Mouse (Mus musculus) liver, embryonic 16.5 days (tissue): Measurements from ENCODE around the gene Ttbk1. TPM values are rescaled to one million over a fixed set of nuclear protein-coding genes. Genes with fewer than 3 reads are reported as not detected.

Experiments used
- ATAC-seq: fragments of 200-750 bp; cut with Nextera tagmentation; 2 replicates; pipeline ENCODE4 v1.8.0; 2017; ENCODE audit warnings: low read depth, mild to moderate bottlenecking, moderate number of reproducible peaks, moderate library complexity
- H3K27ac ChIP-seq: fragments of 300-500 bp; sonication (generic); 2 replicates; pipeline ENCODE4 v1.5.1; 2014; ENCODE audit warnings: mild to moderate bottlenecking, low read length
- H3K27me3 ChIP-seq: fragments of 300-500 bp; sonication (generic); 2 replicates; pipeline ENCODE4 v1.6.1; 2014; ENCODE audit warnings: low read depth, low read length, mixed read lengths; ENCODE audit not compliant: control insufficient read depth, insufficient read depth
- H3K36me3 ChIP-seq: fragments of 300-500 bp; sonication (generic); 2 replicates; pipeline ENCODE4 v1.6.1; 2014; ENCODE audit warnings: mild to moderate bottlenecking; ENCODE audit not compliant: control insufficient read depth, insufficient read depth
- H3K4me1 ChIP-seq: fragments of 300-500 bp; sonication (generic); 2 replicates; pipeline ENCODE4 v1.6.1; 2014; ENCODE audit warnings: low read depth, low read length, mixed read lengths; ENCODE audit not compliant: control insufficient read depth
- H3K4me2 ChIP-seq: fragments of 300-500 bp; sonication (generic); 2 replicates; pipeline ENCODE4 v1.6.1; 2014; ENCODE audit warnings: low read depth, low read length, mixed read lengths
- H3K4me3 ChIP-seq: fragments of 300-500 bp; sonication (generic); 2 replicates; pipeline ENCODE4 v1.5.1; 2014; ENCODE audit warnings: low read depth, mild to moderate bottlenecking, low read length
- H3K9ac ChIP-seq: fragments of 300-500 bp; sonication (generic); 2 replicates; pipeline ENCODE4 v1.6.1; 2014; ENCODE audit warnings: low read depth, low read length
- H3K9me3 ChIP-seq: fragments of 300-500 bp; sonication (generic); replicated peaks from 2 replicates; pipeline ENCODE4 v1.6.1; 2016; ENCODE audit warnings: low read length; ENCODE audit not compliant: control insufficient read depth
- WGBS: fragments of 180-500 bp; shearing (Covaris S2); extraction: QIAGEN DNeasy Blood & Tissue Kit; methylation state at CpG from one replicate; pipeline ENCODE4 v1.1.7; 2014; ENCODE audit not compliant: insufficient replicate concordance; 5-methylcytosine and 5-hydroxymethylcytosine counted together
- polyA plus RNA-seq: library from polyadenylated mRNA; unstranded; fragments of >200 nt; fragmentation: Nextera tagmentation; extraction: Ambion mirVana; gene quantifications from 2 replicates; pipeline ENCODE4 v1.2.1, GENCODE M21; 2015

Ttbk1 gene
- polyA plus RNA-seq, 1 experiment from 2014 or later: not detected

GRCm38 (mm10) chr17:46486995-46487394, 480 bp downstream of the Ttbk1 start:
- H3K27me3 ChIP-seq: peaks cover 60% of the 10 kb centered on the region
- H3K4me1 ChIP-seq: no peaks in the 10 kb centered on the region; the same call in none of the 2 replicates
- ATAC-seq: no peak
- no peak overlapping the region for H3K9ac ChIP-seq
- no peaks in the 10 kb centered on the region for H3K36me3 ChIP-seq
- no peaks in the 10 kb centered on the region for H3K9me3 ChIP-seq
- H3K27ac ChIP-seq: no peak overlapping the region
- peak overlapping the region; percentile 27; the same call in 1 of the 2 replicates for H3K4me2 ChIP-seq
- peak overlapping the region; percentile 29; the same call in 1 of the 2 replicates for H3K4me3 ChIP-seq
- 3% methylated on average over 22 of the region's 22 CpGs for WGBS

- H3K27ac ChIP-seq: no peak overlapping the region
- no peak overlapping the region for H3K4me3 ChIP-seq
- ATAC-seq: no peak
- H3K9me3 ChIP-seq: no peaks in the 10 kb centered on the region
- H3K36me3 ChIP-seq: no peaks in the 10 kb centered on the region
- 14% methylated on average over 6 of the region's 6 CpGs for WGBS
- H3K27me3 ChIP-seq: peaks cover 62% of the 10 kb centered on the region
- H3K4me1 ChIP-seq: no peaks in the 10 kb centered on the region; the same call in none of the 2 replicates
- peak overlapping the region; percentile 49 for H3K4me2 ChIP-seq
- H3K9ac ChIP-seq: no peak overlapping the region
Measured at GRCm38 (mm10) chr17:46484461-46484875, 3.0 kb downstream of the Ttbk1 start.

GRCm38 (mm10) chr17:46484021-46484431, 3.4 kb downstream of the Ttbk1 start:
- H3K36me3 ChIP-seq: no peaks in the 10 kb centered on the region
- 3% methylated on average over 13 of the region's 13 CpGs for WGBS
- no peak overlapping the region for H3K9ac ChIP-seq
- peak; percentile 24; the same call in 1 of the 2 replicates for ATAC-seq
- no peak overlapping the region for H3K27ac ChIP-seq
- H3K4me2 ChIP-seq: peak overlapping the region; percentile 49
- no peaks in the 10 kb centered on the region for H3K9me3 ChIP-seq
- peak overlapping the region; percentile 31 for H3K4me3 ChIP-seq
- no peaks in the 10 kb centered on the region; the same call in none of the 2 replicates for H3K4me1 ChIP-seq
- peaks cover 62% of the 10 kb centered on the region for H3K27me3 ChIP-seq

GRCm38 (mm10) chr17:46483561-46484001, 3.9 kb downstream of the Ttbk1 start:
- 2% methylated on average over 16 of the region's 16 CpGs for WGBS
- no peaks in the 10 kb centered on the region for H3K9me3 ChIP-seq
- no peak overlapping the region for H3K9ac ChIP-seq
- H3K4me2 ChIP-seq: peak overlapping the region; percentile 49
- peaks cover 59% of the 10 kb centered on the region for H3K27me3 ChIP-seq
- ATAC-seq: no peak
- no peaks in the 10 kb centered on the region for H3K36me3 ChIP-seq
- no peak overlapping the region for H3K27ac ChIP-seq
- H3K4me1 ChIP-seq: no peaks in the 10 kb centered on the region; the same call in none of the 2 replicates
- H3K4me3 ChIP-seq: peak overlapping the region; percentile 31

GRCm38 (mm10) chr17:46477286-46477685, 10.2 kb downstream of the Ttbk1 start:
- no peak overlapping the region for H3K4me2 ChIP-seq
- no peaks in the 10 kb centered on the region for H3K36me3 ChIP-seq
- no peak overlapping the region for H3K4me3 ChIP-seq
- ATAC-seq: no peak
- 82% methylated on average over 15 of the region's 15 CpGs for WGBS
- H3K27ac ChIP-seq: no peak overlapping the region
- no peak overlapping the region for H3K9ac ChIP-seq
- H3K4me1 ChIP-seq: no peaks in the 10 kb centered on the region
- peaks cover 2% of the 10 kb centered on the region for H3K27me3 ChIP-seq
- H3K9me3 ChIP-seq: no peaks in the 10 kb centered on the region

GRCm38 (mm10) chr17:46476601-46477000, 10.9 kb downstream of the Ttbk1 start:
- Histone ChIP-seq H3K4me1 (no peaks in the 10 kb centered on the region), H3K4me2 (no peak overlapping the region), H3K9ac (no peak overlapping the region), H3K27me3 (peaks cover under 1% of the 10 kb centered on the region), H3K9me3 (no peaks in the 10 kb centered on the region), H3K27ac (no peak overlapping the region), H3K36me3 (no peaks in the 10 kb centered on the region), H3K4me3 (no peak overlapping the region)
- WGBS: 57% methylated on average over 8 of the region's 8 CpGs
- no peak for ATAC-seq

GRCm38 (mm10) chr17:46467830-46468229, 19.6 kb downstream of the Ttbk1 start:
- Histone ChIP-seq H3K9ac (no peak overlapping the region), H3K4me2 (no peak overlapping the region), H3K36me3 (no peaks in the 10 kb centered on the region), H3K27me3 (no peaks in the 10 kb centered on the region), H3K27ac (no peak overlapping the region), H3K4me3 (no peak overlapping the region), H3K4me1 (no peaks in the 10 kb centered on the region), H3K9me3 (no peaks in the 10 kb centered on the region)
- 61% methylated on average over 9 of the region's 9 CpGs for WGBS
- ATAC-seq: no peak

- no peaks in the 10 kb centered on the region for H3K9me3 ChIP-seq
- no peak overlapping the region for H3K9ac ChIP-seq
- peaks cover 40% of the 10 kb centered on the region for H3K27me3 ChIP-seq
- H3K36me3 ChIP-seq: no peaks in the 10 kb centered on the region
- H3K27ac ChIP-seq: no peak overlapping the region
- 63% methylated on average over 5 of the region's 5 CpGs for WGBS
- H3K4me3 ChIP-seq: no peak overlapping the region
- ATAC-seq: no peak
- no peak overlapping the region for H3K4me2 ChIP-seq
- H3K4me1 ChIP-seq: no peaks in the 10 kb centered on the region
Measured at GRCm38 (mm10) chr17:46462226-46462625, 25.2 kb downstream of the Ttbk1 start.

- Histone ChIP-seq H3K4me3 (no peak overlapping the region), H3K27me3 (peaks cover 47% of the 10 kb centered on the region), H3K27ac (no peak overlapping the region), H3K9ac (no peak overlapping the region), H3K4me1 (no peaks in the 10 kb centered on the region), H3K36me3 (no peaks in the 10 kb centered on the region), H3K9me3 (no peaks in the 10 kb centered on the region), H3K4me2 (0 out of 2 replicates have a peak overlapping the region, but pooled peaks have one; percentile 17)
- no peak for ATAC-seq
- WGBS: 11% methylated on average over 8 of the region's 8 CpGs
Measured at GRCm38 (mm10) chr17:46461347-46461746, 26.1 kb downstream of the Ttbk1 start.
